14 mouse cellular contexts compared by ENCODE assay signal in the genomic region with DNA sequence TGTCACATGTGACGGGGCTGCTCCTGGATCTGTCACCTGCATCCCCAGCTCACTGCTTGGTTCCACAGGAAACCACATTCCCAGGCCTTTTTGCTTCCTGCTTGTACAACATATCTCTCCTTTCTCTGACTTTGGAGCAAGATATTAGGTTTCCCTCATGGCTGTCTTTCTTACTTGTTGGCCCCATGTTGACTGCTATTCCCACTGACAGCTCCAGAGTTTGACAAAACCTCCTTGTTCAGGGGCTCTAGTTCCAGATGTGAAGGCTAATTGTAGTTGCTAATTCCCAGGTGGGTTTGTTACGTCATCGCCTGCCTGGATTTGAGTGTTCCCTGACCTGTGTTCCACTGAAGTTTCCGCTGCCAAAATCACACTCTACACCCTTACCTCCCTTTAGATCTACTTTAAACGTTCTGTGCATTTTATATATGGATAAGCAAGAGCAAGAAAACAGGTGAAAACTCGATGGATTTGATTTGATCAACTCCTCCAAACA.
"Had no signal": no experiment of that assay in that cellular context is flagged by ENCODE, and none has a peak within 500 bp of the region (broad histone marks: within the 10 kb centered on the region; RNA-seq: fewer than 3 reads in every experiment).

No protein-coding gene starts in this region.

- H3K4me3 ChIP-seq: liver, embryonic 13.5 days; lung, embryonic 15.5 days; midbrain, embryonic 10.5 days; neural tube, embryonic 12.5 days had no signal

- ATAC-seq: liver, postnatal 0 days had no signal

- H3K4me2 ChIP-seq: liver, embryonic 13.5 days; lung, embryonic 15.5 days; neural tube, embryonic 12.5 days had no signal

- H3K9me3 ChIP-seq: liver, embryonic 13.5 days; lung, embryonic 15.5 days; midbrain, embryonic 10.5 days; neural tube, embryonic 12.5 days had no signal

- H3K36me3 ChIP-seq: liver, embryonic 13.5 days; lung, embryonic 15.5 days; midbrain, embryonic 10.5 days; neural tube, embryonic 12.5 days had no signal

- DNase-seq: kidney, postnatal 10 days; left cerebral cortex, postnatal 4 days; liver; liver, embryonic 13.5 days; liver, postnatal 0 days; lung, postnatal 14 days; midbrain, embryonic 14.5 days; right cerebral cortex, postnatal 4 days; spleen, adult 18-20 months; thymus, adult 18-20 months; thymus, postnatal 14 days had no signal

- H3K27ac ChIP-seq: liver, embryonic 13.5 days; lung, embryonic 15.5 days; midbrain, embryonic 10.5 days; neural tube, embryonic 12.5 days had no signal

- H3K9ac ChIP-seq: liver, embryonic 13.5 days; liver, postnatal 0 days; lung, embryonic 15.5 days; neural tube, embryonic 12.5 days had no signal

- H3K27me3 ChIP-seq: liver, embryonic 13.5 days; lung, embryonic 15.5 days; neural tube, embryonic 12.5 days had no signal

- H3K4me1 ChIP-seq: liver, embryonic 13.5 days; lung, embryonic 15.5 days; midbrain, embryonic 10.5 days; neural tube, embryonic 12.5 days had no signal
